Mouse (Mus musculus): ENCODE data around the gene Ncbp1.

- no peak for TF ChIP-seq POLR2A (IDR thresholded peaks at IDR 0.05; ENCODE audit: low read depth, low read length)
- no peak for TF ChIP-seq CTCF (IDR thresholded peaks at IDR 0.05; ENCODE audit: extremely low read depth, insufficient read length, insufficient replicate concordance, low read depth, low read length)
Measured at GRCm38 (mm10) chr4:46131791-46132190, 6.6 kb upstream of the Ncbp1 start.

All from small intestine, adult 2 months (tissue).